Mouse (Mus musculus) mouse embryonic stem cell (cell line): ENCODE measurements around the gene Incenp.
"Not testable (repeated sequence)": the region's sequence is repeated elsewhere in the genome, so short reads cannot be mapped to it uniquely, and the experiment has no call there.

Experiments used
- in situ Hi-C, 2 experiments: fragments of 300-500 bp; cut with MboI; formaldehyde crosslinking; loops; 1 replicate in 1 of 2; 3 replicates in 1 of 2; pipeline ENCODE4 v1.14.3; 2019 to 2020; ENCODE audit warnings: low sequenced_read_pairs in 2 of 2, low pct_unique_long_range_greater_than_20kb in 1 of 2, mixed read lengths in 1 of 2; ENCODE audit not compliant: unreplicated experiment in 1 of 2

Incenp gene

DNA sequence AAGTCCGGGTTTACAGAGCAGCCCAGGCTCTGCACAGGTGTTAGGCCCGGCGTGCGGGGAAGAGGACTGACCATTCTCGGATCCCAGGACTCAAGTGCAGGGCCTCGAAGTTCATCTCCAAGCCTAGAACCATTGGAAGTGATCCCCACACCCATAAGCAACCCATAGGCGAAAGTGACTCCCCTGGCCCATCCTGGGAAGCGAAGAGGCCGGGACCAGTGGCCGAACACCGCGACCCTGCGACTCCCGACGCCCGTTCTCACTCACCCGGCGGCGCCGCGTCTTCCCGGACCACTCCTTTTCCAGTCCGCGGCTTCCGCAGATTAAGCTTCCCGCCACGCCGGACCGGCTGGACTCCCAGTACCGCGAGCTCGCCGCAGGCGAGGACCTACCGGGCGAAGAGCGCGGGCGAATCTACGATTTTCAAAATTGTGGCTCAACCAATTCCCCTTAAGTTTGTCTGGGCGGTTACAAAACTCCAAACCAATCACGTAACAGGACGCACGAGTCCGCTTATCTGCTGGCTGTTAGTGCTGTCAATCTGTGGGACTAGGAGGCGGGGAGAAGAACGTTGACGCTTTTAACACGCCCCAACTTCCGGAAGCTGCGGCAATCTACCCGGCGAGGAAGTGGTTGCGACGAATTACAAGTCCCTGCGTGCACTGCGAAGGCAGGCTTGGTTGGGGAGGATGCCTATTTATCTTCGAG, at the start of gene Incenp:
Gene Incenp, minus strand, starts transcription at position 480 of the 708 bp plus-strand sequence.
- in situ Hi-C loops: no loop called here

DNA sequence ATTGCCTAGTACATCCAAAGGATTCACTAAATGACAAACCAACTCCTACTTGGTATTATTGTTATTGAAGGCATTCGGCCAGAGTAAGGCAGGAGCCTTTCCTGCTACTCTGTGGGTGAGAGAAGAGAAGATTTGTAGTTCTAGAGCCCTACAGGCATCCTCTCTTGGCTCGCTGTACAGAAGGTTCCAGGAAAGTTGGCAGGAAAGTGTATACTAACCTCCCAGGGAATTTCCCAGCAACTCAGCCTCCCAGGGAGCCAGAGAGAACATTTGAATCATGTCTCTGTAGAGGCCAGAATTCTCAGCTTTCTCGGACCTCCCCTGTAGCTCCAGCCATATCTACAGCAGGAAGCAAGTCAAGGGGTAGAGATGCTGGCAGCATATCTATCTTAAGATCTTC, 47.6 kb upstream of the Incenp start:
- in situ Hi-C loops: no loop called here

GRCm38 (mm10) chr19:9945800-9946564, 46.6 kb upstream of the Incenp start:
- in situ Hi-C loops: no loop called here

GRCm38 (mm10) chr19:9942539-9943533, 43.5 kb upstream of the Incenp start:
- in situ Hi-C loops: no loop called here

- in situ Hi-C loops: no loop called here
These were observed 42.5 kb upstream of the Incenp start for GRCm38 (mm10) chr19:9941809-9942208.

GRCm38 (mm10) chr19:9940903-9941302, 41.6 kb upstream of the Incenp start:
- in situ Hi-C loops: no loop called here

DNA sequence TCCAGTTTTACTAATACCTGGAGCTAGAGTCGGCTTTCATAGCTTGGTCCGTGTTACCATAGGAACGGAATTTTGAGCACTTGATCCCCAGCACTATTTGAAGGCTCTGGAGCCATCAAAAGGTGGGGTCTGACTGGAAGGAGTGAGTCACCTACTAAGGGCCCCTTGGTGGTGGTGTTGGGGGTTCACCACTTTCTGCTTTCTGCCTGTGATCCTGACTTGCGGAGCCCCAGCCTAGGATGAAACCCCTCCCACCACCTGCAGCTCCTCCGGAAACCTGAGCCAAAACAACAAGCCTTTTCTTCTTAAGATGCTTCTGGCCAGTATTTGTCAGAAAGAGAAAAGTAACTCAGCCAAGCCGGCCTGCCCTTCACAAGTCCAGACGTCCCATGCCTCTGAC, 40.5 kb upstream of the Incenp start:
- in situ Hi-C loops: no loop called here

DNA sequence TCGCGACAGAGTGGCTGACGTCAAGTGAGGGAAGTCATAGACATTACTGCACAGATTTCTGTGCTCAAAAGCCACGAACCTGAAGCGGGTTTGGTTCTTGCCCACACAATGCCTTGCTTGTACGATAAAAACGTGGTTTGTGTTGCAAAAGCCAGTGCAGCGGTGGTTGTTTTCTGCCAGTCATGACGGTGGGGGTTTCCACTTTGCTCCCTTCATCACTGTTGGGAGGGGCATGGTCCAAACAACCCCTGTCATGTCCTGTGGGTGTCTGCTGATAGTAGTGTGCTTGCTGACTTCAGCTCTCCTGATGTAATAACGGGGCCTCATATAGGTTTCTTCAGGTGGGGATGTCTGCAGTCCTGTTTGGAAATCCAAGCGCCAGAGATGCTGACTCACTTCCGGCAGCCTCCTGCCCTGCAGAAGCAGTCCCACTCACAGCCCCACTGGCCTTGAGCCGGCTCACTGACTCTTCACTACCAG, 39.5 kb upstream of the Incenp start:
- in situ Hi-C loops: no loop called here

DNA sequence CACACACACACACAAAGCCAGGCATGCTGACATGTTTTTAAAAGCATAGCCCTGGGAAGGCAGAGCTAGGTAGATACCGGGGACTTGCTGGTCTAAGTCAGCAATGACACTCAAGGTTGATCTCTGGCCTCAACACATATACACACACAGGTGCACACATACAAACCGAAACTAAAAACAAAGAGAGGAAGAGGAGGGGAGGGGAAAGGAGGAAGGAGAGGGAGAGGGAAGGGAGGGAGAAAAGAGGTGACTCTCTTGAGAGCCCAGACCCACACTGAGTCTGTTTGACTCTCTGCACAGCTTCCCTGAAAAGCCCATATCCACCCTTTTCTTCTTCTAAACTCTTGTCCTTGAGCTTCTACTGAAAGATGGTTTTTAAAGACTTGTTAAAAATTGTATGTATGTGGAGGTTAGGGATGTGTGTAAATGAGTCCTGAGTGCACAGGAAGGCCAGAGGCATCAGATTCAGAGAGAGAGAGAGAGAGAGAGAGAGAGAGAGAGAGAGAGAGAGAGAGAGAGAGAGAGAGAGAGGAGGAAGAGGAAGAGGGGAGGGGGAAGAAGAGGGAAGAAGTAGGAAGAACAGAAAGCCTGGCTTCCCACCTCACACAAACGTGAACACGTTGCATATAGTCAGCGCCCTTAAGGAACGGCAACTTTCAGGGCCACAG, 38.9 kb upstream of the Incenp start:
- in situ Hi-C loops: no loop called here

DNA sequence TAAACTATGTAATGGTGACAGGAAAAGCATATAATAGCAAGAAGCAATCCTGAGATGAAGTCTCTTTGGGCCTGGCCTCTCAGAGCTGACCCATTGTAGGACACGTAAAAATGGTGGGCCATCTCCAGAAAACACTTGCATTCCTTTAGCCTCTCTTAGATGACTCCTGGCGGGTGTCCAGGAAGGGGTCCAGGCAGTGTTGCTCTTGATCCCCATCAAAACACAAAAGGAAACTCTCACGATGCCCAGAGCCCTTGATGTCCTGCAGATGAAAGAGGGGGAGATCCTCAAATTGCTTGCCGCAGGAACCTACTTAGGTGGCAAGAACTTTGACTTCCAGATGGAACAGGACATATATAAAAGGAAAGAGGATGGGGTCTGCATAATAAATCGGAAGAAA, 38.1 kb upstream of the Incenp start:
- in situ Hi-C loops: no loop called here

- in situ Hi-C loops: no loop called here
These were observed 37.2 kb upstream of the Incenp start for GRCm38 (mm10) chr19:9936579-9936978.

GRCm38 (mm10) chr19:9933908-9934307, 34.6 kb upstream of the Incenp start:
- in situ Hi-C loops: no loop called here

DNA sequence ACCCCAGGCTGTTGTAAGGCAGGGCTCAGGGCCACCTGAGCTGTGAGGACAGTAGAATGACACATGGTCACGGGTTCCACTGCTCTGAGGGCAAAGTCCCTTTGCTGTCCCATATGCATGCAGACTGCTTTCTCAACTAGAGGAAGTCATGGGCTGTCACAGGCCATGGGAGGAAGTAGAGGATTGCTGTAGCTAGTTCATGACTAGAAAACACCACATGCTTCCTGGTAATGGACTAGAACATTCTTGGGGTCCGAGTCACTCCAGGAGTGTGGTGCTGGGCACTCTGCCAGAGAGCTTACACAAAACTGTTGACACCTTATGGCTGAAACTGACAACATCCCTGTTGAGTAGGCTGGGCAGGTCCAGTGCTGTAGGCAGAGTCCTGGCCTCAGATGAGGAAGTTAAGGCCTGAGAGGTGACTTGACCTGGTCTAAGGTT, 31.8 kb upstream of the Incenp start:
- in situ Hi-C loops: not testable (repeated sequence)

DNA sequence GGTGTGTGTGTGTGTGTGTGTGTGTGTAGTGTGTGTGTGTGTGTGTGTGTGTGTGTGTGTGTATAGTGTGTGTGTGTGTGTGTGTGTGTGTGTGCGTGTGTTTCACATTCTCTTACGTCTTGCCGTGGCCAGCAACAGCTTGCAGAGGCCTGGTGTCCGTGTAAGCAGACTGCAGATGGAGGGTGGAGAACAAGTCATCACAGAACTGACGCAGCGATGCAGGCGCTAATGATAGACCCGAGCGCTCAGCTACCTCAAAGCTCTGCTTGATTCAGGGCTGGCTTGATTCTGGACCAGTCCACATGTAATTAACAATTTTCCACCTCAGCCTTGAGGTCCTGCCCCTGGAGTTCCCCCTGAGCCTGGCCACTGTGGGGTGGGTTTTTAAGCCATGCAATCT, 28.7 kb upstream of the Incenp start:
- in situ Hi-C loops: loop anchor here in 1 of 2 experiments (10.0 kb wide), 1 partner anchor 47 kb away; no protein-coding TSS in a partner anchor

DNA sequence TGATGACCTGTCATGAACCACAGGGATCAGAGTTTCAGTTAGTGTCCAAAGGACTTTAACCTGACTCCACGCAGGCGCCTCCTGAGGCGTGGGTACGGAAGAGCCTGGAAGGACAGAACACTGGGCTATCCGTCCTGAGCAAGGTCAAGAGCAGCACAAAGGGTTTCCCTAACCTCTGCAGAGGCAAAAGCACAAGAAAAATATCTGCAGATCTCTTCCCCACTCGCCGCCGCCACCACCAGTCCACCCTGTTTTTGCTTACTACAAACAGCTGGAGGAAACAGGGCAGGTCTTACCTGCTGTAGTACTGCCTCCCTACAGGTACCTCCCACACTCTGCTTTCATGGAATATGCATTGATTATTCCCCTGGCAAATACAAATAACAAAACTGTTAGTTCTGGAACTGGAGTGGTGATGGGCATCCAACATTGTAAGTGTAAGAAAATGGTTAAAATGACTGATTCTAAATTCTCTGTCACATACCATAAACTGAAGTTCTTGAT, 25.5 kb upstream of the Incenp start:
- in situ Hi-C loops: loop anchor here in 1 of 2 experiments (10.0 kb wide), 1 partner anchor 50 kb away; no protein-coding TSS in a partner anchor

DNA sequence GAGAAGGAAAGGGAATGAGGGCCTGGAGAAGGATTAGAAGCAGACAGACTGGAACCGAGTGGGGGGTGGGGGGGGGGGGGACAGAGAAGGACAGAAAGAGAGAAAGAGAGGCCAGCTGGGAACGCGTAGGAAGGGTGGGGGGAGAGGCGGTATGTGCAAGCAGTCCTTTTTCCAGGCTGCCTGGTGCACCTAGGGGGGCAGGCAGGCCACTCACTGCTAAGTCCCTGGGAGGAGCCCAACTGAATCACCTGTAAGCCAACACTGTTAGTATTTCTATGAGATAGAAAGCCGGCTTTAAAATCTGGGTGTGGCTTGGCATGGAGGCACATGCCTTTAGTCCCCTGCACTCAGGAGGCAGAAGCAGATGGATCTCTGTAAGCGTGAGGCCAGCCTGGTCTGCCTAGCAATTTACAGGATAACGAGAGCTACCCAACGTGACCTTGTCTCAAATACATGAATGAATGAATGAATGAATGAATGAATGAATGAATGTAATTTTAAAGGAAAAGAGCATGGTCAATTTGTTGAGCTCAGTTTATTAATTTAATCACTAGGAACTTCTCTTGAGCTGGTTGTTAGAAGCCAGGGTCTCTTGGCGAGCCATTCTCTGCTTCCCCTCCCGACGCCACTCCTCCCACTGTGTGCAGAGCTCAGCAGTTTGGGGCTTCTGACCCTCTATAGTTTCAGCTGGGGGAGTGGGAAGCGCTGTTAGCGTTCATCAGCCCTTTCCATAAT, 24.9 kb upstream of the Incenp start:
- in situ Hi-C loops: loop anchor here in 1 of 2 experiments (10.0 kb wide), 1 partner anchor 51 kb away; no protein-coding TSS in a partner anchor

DNA sequence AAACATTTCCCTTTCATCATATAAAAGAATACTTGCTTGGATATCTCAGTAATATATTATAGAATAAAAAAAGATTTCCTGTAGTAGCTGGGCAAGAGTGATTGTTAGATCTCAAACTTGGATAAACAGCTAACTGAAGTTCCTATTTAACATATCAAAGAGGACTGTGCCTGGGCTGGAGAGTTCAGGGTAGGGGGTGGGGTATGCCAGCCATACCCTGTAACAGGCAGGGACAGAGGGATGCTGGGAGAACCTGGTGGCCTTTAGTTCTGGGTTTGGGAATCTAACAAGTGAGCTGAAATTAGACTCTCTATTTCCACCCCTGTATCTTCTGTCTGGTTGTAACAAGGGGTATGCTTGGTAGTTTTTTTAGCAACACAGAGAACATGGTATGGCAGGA, 23.7 kb upstream of the Incenp start:
- in situ Hi-C loops: loop anchor here in 1 of 2 experiments (10.0 kb wide), 1 partner anchor 52 kb away; no protein-coding TSS in a partner anchor
